18 mouse cellular contexts compared by ENCODE assay signal in the genomic region with DNA sequence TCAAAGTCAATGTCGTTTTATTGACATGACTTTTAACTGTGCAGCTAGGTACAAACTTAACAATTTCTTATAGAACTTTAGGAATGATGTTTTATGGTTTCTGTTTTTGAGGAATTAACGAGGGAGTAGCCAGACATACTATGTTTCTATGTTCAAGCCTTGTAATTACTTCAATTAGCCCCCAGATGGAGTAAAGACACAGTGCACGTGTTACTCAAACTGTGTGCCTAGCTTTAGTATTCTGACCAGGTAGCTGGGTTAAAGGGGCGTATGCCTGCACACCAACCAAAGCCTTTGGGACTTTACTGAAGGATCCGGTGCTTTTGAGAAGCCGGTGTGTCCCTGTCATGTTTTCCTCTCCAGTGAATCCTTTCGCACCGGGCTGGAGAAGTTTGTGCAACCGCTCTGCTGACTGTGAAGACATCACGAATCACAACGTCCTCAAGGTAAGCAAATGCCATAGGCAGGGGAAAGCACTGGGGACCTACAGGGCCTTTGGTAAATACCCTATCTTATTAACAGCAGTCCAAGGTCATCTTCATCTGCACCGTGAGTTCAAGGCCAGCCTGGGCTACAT. TPM values are rescaled to one million over a fixed set of nuclear protein-coding genes. Genes with fewer than 3 reads are reported as not detected.
DNase-seq lines count a peak whose midpoint lies in the region; ATAC-seq and TF ChIP-seq lines count a peak whose summit lies in the region.
"Had no signal": no experiment of that assay in that cellular context is flagged by ENCODE, and none has a peak within 500 bp of the region (broad histone marks: within the 10 kb centered on the region; RNA-seq: fewer than 3 reads in every experiment).

No protein-coding gene starts in this region.

- H3K27ac ChIP-seq in kidney, postnatal 0 days: no peak overlapping the region
- H3K27ac ChIP-seq in CH12.LX (ENCODE audit: insufficient read depth, low read depth): no peak overlapping the region
- H3K27ac ChIP-seq in embryonic facial prominence, embryonic 10.5 days (replicated peaks): no peak overlapping the region
- H3K27ac ChIP-seq: forebrain, embryonic 13.5 days; limb, embryonic 10.5 days; stomach, embryonic 15.5 days had no signal

- no peaks in the 10 kb centered on the region for H3K9me3 ChIP-seq in kidney, postnatal 0 days (replicated peaks; ENCODE audit: low read length)
- peaks cover 3% of the 10 kb centered on the region for H3K9me3 ChIP-seq in CH12.LX (replicated peaks; ENCODE audit: low read length)
- no peaks in the 10 kb centered on the region for H3K9me3 ChIP-seq in embryonic facial prominence, embryonic 10.5 days
- H3K9me3 ChIP-seq: forebrain, embryonic 13.5 days; limb, embryonic 10.5 days; stomach, embryonic 15.5 days had no signal

- no peak for TF ChIP-seq EP300 in CH12.LX (IDR thresholded peaks at IDR 0.05; ENCODE audit: low read length)

- DNase-seq in kidney, postnatal 0 days (ENCODE audit: low spot score): peak; percentile 51
- no peak for DNase-seq in kidney, adult 11 months
- DNase-seq in A20 (ENCODE audit: low read depth, low spot score): peak; percentile 44
- no peak for DNase-seq in CH12.LX (ENCODE audit: extremely low read depth)
- no peak for DNase-seq in right cerebral cortex, adult 2 months (ENCODE audit: low spot score in 2 of 2)
- DNase-seq in embryonic facial prominence, embryonic 10.5 days (ENCODE audit: low spot score): no peak

- H3K4me2 ChIP-seq in kidney, postnatal 0 days (ENCODE audit: low read length): no peak overlapping the region
- no peak overlapping the region for H3K4me2 ChIP-seq in CH12.LX (ENCODE audit: insufficient read depth, low read depth, poor library complexity, severe bottlenecking)
- H3K4me2 ChIP-seq: forebrain, embryonic 13.5 days; stomach, embryonic 15.5 days had no signal

- no peaks in the 10 kb centered on the region for H3K36me3 ChIP-seq in kidney, postnatal 0 days (ENCODE audit: insufficient read depth, low read length)
- H3K36me3 ChIP-seq in CH12.LX (replicated peaks in 1 of 2; ENCODE audit: control insufficient read depth in 1 of 2, insufficient read depth in 1 of 2, low read length in 1 of 2): no peaks in the 10 kb centered on the region
- no peaks in the 10 kb centered on the region for H3K36me3 ChIP-seq in embryonic facial prominence, embryonic 10.5 days (replicated peaks)
- H3K36me3 ChIP-seq: limb, embryonic 10.5 days; stomach, embryonic 15.5 days had no signal

- TF ChIP-seq RAD21 in CH12.LX (IDR thresholded peaks at IDR 0.05; ENCODE audit: low read depth, low read length): peak; percentile 80

- 64% methylated on average over 12 of the region's 12 CpGs for WGBS in kidney, postnatal 0 days
- 68% methylated on average over 12 of the region's 12 CpGs for WGBS in embryonic facial prominence, embryonic 10.5 days

- H3K27me3 ChIP-seq in kidney, postnatal 0 days (ENCODE audit: insufficient read depth, low read length): no peaks in the 10 kb centered on the region
- H3K27me3 ChIP-seq in CH12.LX (replicated peaks): no peaks in the 10 kb centered on the region
- peaks cover 12% of the 10 kb centered on the region for H3K27me3 ChIP-seq in embryonic facial prominence, embryonic 10.5 days (replicated peaks; ENCODE audit: low read depth, poor library complexity, severe bottlenecking)
- H3K27me3 ChIP-seq: stomach, embryonic 15.5 days had no signal

- in situ Hi-C loops in CH12.LX (cut with MboI; ENCODE audit: low pct_ligation_motif_present, low pct_unique_long_range_greater_than_20kb, low sequenced_read_pairs): no loop called here

- H3K4me3 ChIP-seq in kidney, postnatal 0 days (replicated peaks; ENCODE audit: low read depth, low read length): no peak overlapping the region
- no peak overlapping the region for H3K4me3 ChIP-seq in CH12.LX (replicated peaks in 1 of 3; ENCODE audit: low read depth in 2 of 3, low read length in 2 of 3, poor library complexity in 1 of 3)
- H3K4me3 ChIP-seq in embryonic facial prominence, embryonic 10.5 days: no peak overlapping the region
- H3K4me3 ChIP-seq: forebrain, embryonic 13.5 days; limb, embryonic 10.5 days; stomach, embryonic 15.5 days had no signal

- no peak for ATAC-seq in kidney, postnatal 0 days (replicated peaks; ENCODE audit: low FRiP score, low read depth)
- ATAC-seq in common myeloid progenitor, adult 5-6 weeks (replicated peaks; ENCODE audit: low read depth, poor library complexity, severe bottlenecking): peak; percentile 40; the same call in 1 of the 2 replicates
- ATAC-seq: forebrain, embryonic 13.5 days; midbrain, embryonic 16.5 days had no signal

- peak; percentile 66 for TF ChIP-seq CTCF in kidney, postnatal 0 days (IDR thresholded peaks at IDR 0.05; ENCODE audit: low read depth)
- peak; percentile 24 to 82; a peak in 2 of 4 replicates for TF ChIP-seq CTCF in CH12.LX (conservative IDR thresholded peaks at IDR 0.05 in 1 of 2, IDR thresholded peaks at IDR 0.05 in 1 of 2; ENCODE audit: low read depth in 2 of 2, low read length in 2 of 2)

- no peak overlapping the region for H3K9ac ChIP-seq in kidney, postnatal 0 days (ENCODE audit: low read depth, low read length)
- no peak overlapping the region for H3K9ac ChIP-seq in CH12.LX (ENCODE audit: insufficient read depth, low read depth)
- H3K9ac ChIP-seq: forebrain, embryonic 13.5 days; stomach, embryonic 15.5 days had no signal

- dilution Hi-C loops in CH12.LX (cut with MboI; ENCODE audit: extremely low pct_ligation_motif_present, extremely low pct_unique_long_range_greater_than_20kb, low sequenced_read_pairs): no loop called here

- peaks cover 6% of the 10 kb centered on the region; the same call in 1 of the 2 replicates for H3K4me1 ChIP-seq in kidney, postnatal 0 days (replicated peaks; ENCODE audit: insufficient read depth, low read length)
- H3K4me1 ChIP-seq in CH12.LX (ENCODE audit: control insufficient read depth in 1 of 2, insufficient read depth in 2 of 2): peaks cover 0 to 16% of the 10 kb centered on the region in 2 experiments; a peak in 2 of 4 replicates
- H3K4me1 ChIP-seq in embryonic facial prominence, embryonic 10.5 days: peaks cover 13% of the 10 kb centered on the region

- no peak for TF ChIP-seq POLR2A in CH12.LX (IDR thresholded peaks at IDR 0.05; ENCODE audit: low read depth, low read length)

- no peaks in the 10 kb centered on the region for H3K79me2 ChIP-seq in CH12.LX (replicated peaks; ENCODE audit: control insufficient read depth, extremely low read depth, insufficient read depth, poor library complexity, severe bottlenecking)

TF ChIP-seq in CH12.LX, 34 proteins besides CTCF, POLR2A, EP300 and RAD21:
- TF ChIP-seq MYC (IDR thresholded peaks at IDR 0.05; ENCODE audit: low read depth, low read length) (peak; percentile 94), USF2 (conservative IDR thresholded peaks at IDR 0.05; ENCODE audit: low read depth, low read length) (no peak), ZMIZ1 (IDR thresholded peaks at IDR 0.05; ENCODE audit: low read depth, low read length) (no peak), SMC3 (IDR thresholded peaks at IDR 0.05; ENCODE audit: low read depth, low read length) (peak; percentile 82), MXI1 (IDR thresholded peaks at IDR 0.05; ENCODE audit: low read depth, low read length) (no peak), E2F4 (IDR thresholded peaks at IDR 0.05; ENCODE audit: insufficient replicate concordance, low read depth, low read length) (no peak), BHLHE40 (IDR thresholded peaks at IDR 0.05; ENCODE audit: low read depth, low read length) (peak; percentile 80), ZC3H11A (IDR thresholded peaks at IDR 0.05; ENCODE audit: low read depth, low read length) (peak; percentile 49; the same call in 1 of the 2 replicates), RCOR1 (conservative IDR thresholded peaks at IDR 0.05; ENCODE audit: low read depth, low read length) (no peak), MEF2A (IDR thresholded peaks at IDR 0.05; ENCODE audit: borderline replicate concordance, low read depth, low read length) (no peak), ZNF384 (IDR thresholded peaks at IDR 0.05; ENCODE audit: low read depth, low read length) (no peak), MAX (IDR thresholded peaks at IDR 0.05; ENCODE audit: low read length) (peak; percentile 92), GABPA (IDR thresholded peaks at IDR 0.05; ENCODE audit: insufficient replicate concordance, low read depth, low read length) (no peak)

RNA-seq across cellular contexts. Expression of gene Zpbp2, which starts 4.3 kb away (rescaled TPM):
- polyA plus RNA-seq in kidney, postnatal 0 days (2015; fragmentation: Nextera tagmentation; extraction: Ambion mirVana): 0.43 and 0.64 TPM in 2 replicates
- total RNA-seq in CH12.LX (2012; rRNA removed): 3.1 and 3.9 TPM in 2 replicates
- total RNA-seq in CH12.LX (2014; rRNA removed): 3.2 and 5.0 TPM in 2 replicates
- polyA plus RNA-seq in CH12.LX (2012; ENCODE audit: insufficient read length, low read depth): 3.0 and 3.7 TPM in 2 replicates
- 0.59 and 2.8 TPM in 2 replicates for total RNA-seq in common myeloid progenitor, adult 5-6 weeks (2017)
- 0.20 and 0.47 TPM in 2 replicates for polyA plus RNA-seq in embryonic facial prominence, embryonic 10.5 days (2016; fragmentation: Nextera tagmentation; extraction: Ambion mirVana)
- total RNA-seq: heart, adult 8-10 months; hematopoietic stem cell, adult 5-6 weeks; layer of hippocampus, postnatal 10 days had no signal
- polyA plus RNA-seq: embryonic facial prominence, embryonic 14.5 days; forebrain, embryonic 13.5 days; lung, embryonic 16.5 days had no signal

RNA-seq across cellular contexts. Expression of gene Ikzf3, which starts 9.4 kb away (rescaled TPM):
- polyA plus RNA-seq in kidney, postnatal 0 days (2015; fragmentation: Nextera tagmentation; extraction: Ambion mirVana): 0.26 and 0.29 TPM in 2 replicates
- total RNA-seq in CH12.LX (2012; rRNA removed): 110 and 124 TPM in 2 replicates
- 118 and 130 TPM in 2 replicates for total RNA-seq in CH12.LX (2014; rRNA removed)
- 238 and 243 TPM in 2 replicates for polyA plus RNA-seq in CH12.LX (2012; ENCODE audit: insufficient read length, low read depth)
- 0.15 TPM in 1 of 2 replicates, not detected in the other for total RNA-seq in common myeloid progenitor, adult 5-6 weeks (2017)
- polyA plus RNA-seq in embryonic facial prominence, embryonic 10.5 days (2016; fragmentation: Nextera tagmentation; extraction: Ambion mirVana): 0.05 and 0.13 TPM in 2 replicates
- total RNA-seq: layer of hippocampus, postnatal 10 days had no signal
- polyA plus RNA-seq: forebrain, embryonic 13.5 days; limb, embryonic 10.5 days; midbrain, embryonic 16.5 days had no signal

RNA-seq across cellular contexts. Expression of gene Ormdl3, which starts 32.0 kb away (rescaled TPM):
- 50.1 and 51.3 TPM in 2 replicates for polyA plus RNA-seq in kidney, postnatal 0 days (2015; fragmentation: Nextera tagmentation; extraction: Ambion mirVana)
- total RNA-seq in CH12.LX (2012; rRNA removed) (45.1 and 49.7 TPM in 2 replicates), CH12.LX (2014; rRNA removed) (30.6 and 32.9 TPM in 2 replicates)
- 32.5 and 34.9 TPM in 2 replicates for polyA plus RNA-seq in CH12.LX (2012; ENCODE audit: insufficient read length, low read depth)
- total RNA-seq in common myeloid progenitor, adult 5-6 weeks (2017): 17.9 and 19.2 TPM in 2 replicates
- polyA plus RNA-seq in embryonic facial prominence, embryonic 10.5 days (2016; fragmentation: Nextera tagmentation; extraction: Ambion mirVana): 56.7 and 57.7 TPM in 2 replicates

RNA-seq across cellular contexts. Expression of gene Lrrc3c, which starts 42.9 kb away (rescaled TPM):
- not detected in 2 replicates for polyA plus RNA-seq in kidney, postnatal 0 days (2015; fragmentation: Nextera tagmentation; extraction: Ambion mirVana)
- not detected in 2 replicates for total RNA-seq in CH12.LX (2012; rRNA removed)
- total RNA-seq in CH12.LX (2014; rRNA removed): not detected in 2 replicates
- polyA plus RNA-seq in CH12.LX (2012; ENCODE audit: insufficient read length, low read depth): not detected in 2 replicates
- not detected in 2 replicates for total RNA-seq in common myeloid progenitor, adult 5-6 weeks (2017)
- polyA plus RNA-seq in embryonic facial prominence, embryonic 10.5 days (2016; fragmentation: Nextera tagmentation; extraction: Ambion mirVana): not detected in 2 replicates
- total RNA-seq: heart, adult 8-10 months; hematopoietic stem cell, adult 5-6 weeks; layer of hippocampus, postnatal 10 days; neutrophil, adult 5-6 weeks had no signal
- polyA plus RNA-seq: embryonic facial prominence, embryonic 14.5 days; forebrain, embryonic 13.5 days; kidney, embryonic 14.5 days; limb, embryonic 10.5 days; lung, embryonic 16.5 days; midbrain, embryonic 16.5 days; stomach, embryonic 15.5 days had no signal

Comparison
In these comparisons a context has a peak if more than half of its experiments do, and no peak if none do; other contexts are left out.
1. DNase-seq: peak in kidney, postnatal 0 days (single experiment) and A20 (single experiment); none in kidney, adult 11 months (single experiment), CH12.LX (single experiment), right cerebral cortex, adult 2 months (0 of 2) and embryonic facial prominence, embryonic 10.5 days (single experiment).
2. RNA of gene Ikzf3, which starts 9.4 kb away (polyA plus RNA-seq): 238 to 243 TPM in CH12.LX; 0.26 to 0.29 TPM in kidney, postnatal 0 days and 0.05 to 0.13 TPM in embryonic facial prominence, embryonic 10.5 days; every median in the first group is over 100 times any median in the second.